Mouse (Mus musculus) frontal cortex, adult (tissue): ENCODE results near the gene Gzmm.
A peak's percentile ranks its signal among the peaks of the same experiment; 100 is the strongest.

Experiments
- ATAC-seq: cut with Nextera tagmentation; 2 replicates; pipeline ENCODE4 v1.9.2; 2017; ENCODE audit warnings: mild to moderate bottlenecking, moderate library complexity, mixed read lengths; ENCODE audit not compliant: low TSS enrichment

Gene Gzmm

GRCm38 (mm10) chr10:79688720-79689119 lies at the start of gene Gzmm:
Gzmm (plus strand) TSS chr10:79689020.
- ATAC-seq, result no peak

DNA sequence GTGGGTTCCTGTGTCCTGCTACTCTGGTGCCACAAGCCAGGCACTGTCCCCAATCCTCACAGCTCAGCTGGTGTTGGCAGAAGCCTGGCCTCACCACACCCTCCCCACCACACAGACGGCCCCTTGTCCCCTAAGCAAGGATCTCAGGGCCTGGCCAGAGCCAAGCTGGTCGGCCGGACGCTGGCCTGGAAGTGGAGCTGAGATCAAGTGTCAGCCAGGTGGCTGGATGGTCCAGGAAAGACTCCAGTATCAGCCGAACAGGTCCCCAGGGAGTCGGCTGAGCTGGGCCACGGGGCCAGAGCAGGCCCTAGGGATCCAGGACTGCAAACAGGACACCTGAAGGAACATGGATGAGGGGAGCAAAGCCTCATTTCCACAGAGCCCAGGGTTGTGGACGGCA lies 43.1 kb upstream of the Gzmm start, which contains the start of gene Odf3l2:
Gene Odf3l2 (minus strand): TSS at position 28 of the 400 bp plus-strand sequence.
- no peak for ATAC-seq

- ATAC-seq, result peak; percentile 78; the same call in 1 of the 2 replicates
Observed at GRCm38 (mm10) chr10:79649070-79649751, 39.6 kb upstream of the Gzmm start.

GRCm38 (mm10) chr10:79652789-79653188 lies 36.0 kb upstream of the Gzmm start:
- no peak for ATAC-seq

DNA sequence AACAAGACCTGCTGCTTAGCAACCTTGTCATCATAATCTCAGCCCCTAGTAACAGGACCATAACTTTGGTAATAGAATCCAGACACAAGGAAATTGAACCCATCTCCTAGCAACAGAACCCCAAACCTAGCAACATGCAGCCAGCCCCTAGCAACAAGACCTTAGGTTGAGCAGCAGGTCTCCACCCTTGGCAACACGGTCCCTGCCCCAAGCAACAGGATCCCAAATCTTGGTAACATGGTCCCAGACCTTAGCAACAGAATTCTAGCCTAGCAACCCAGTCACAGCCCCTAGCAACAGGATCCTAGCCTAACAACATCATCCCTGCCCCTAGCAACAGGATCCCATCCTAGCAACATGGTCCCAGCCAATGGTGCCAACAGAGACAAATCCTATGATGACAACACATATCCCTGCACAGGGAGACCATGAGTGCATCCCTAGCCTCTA lies 33.8 kb upstream of the Gzmm start:
- peak; percentile 44 for ATAC-seq

DNA sequence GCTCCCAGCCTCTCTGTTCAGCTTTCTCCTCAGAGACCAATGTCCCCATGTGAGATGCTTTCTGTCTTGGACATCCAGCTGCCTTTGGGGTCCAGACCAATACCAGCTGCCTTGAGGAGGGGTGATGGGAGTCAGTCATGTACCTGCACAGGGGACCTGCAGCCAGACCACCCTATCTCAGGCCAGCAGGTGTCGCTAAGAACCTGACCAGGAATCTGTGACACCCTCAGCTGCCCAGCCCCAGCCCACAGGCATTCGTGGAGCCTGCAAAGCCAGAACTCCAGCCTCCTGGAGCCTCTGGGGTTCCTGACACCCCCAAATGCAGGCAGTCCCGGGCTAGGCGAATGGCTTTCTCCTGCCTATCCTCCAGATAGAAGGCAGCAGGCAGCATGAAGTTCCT lies 30.0 kb upstream of the Gzmm start:
- ATAC-seq, result no peak

DNA sequence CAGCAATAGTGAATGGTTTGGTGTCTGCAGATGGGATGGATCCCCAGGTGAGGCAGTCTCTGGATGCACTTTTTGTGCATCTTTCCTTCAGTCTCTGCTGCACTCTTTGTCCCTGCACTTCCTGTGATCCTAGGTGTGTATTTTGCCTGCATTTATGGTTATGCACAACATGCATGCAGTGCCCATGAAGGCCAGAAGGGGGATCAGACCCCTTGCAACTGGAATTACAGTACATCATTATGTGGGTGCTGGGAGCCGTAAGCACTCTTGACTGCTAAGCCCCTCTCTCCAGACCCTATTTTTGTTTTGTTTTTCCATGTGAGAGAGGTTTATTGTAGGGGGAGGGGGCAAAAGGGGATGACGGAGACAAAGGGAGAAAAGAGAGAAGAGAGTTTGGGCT lies 28.5 kb upstream of the Gzmm start:
- no peak for ATAC-seq

- no peak for ATAC-seq
Observed at GRCm38 (mm10) chr10:79661861-79662260, 27.0 kb upstream of the Gzmm start.

GRCm38 (mm10) chr10:79664131-79664665 lies 24.6 kb upstream of the Gzmm start, which contains the start of gene Madcam1:
Madcam1 (plus strand) TSS chr10:79664559.
- no peak for ATAC-seq

DNA sequence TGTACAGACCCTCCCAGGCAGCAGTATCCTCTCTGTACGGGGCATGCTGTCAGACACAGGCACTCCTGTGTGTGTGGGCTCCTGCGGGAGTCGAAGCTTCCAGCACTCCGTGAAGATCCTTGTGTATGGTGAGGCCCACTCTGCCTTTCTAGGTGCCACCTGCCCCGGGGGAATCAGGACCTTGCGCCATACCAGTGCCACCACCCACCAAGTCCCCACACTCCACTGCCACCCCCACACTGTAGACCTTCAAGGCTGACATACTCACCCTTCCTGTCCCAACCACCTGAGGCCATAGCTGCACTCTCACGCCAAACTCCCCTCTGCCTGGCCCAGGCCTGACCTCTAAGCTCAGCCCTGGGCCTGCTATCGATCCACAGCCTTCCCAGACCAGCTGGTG lies 23.8 kb upstream of the Gzmm start:
- ATAC-seq, result no peak

DNA sequence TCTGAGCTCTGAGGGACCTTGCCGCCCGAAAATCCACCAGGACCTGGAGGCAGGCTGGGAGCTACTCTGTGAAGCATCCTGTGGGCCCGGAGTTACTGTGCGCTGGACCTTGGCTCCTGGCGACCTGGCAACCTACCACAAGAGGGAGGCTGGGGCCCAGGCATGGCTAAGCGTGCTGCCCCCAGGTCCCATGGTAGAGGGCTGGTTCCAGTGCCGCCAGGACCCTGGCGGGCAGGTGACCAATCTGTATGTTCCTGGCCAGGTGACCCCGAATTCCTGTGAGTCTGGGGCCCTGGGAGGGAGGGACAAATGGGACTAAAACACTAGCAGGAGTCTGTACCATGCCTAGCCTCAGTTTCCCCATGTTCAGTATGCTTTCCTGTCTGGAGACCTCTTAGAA lies 22.3 kb upstream of the Gzmm start:
- no peak for ATAC-seq

DNA sequence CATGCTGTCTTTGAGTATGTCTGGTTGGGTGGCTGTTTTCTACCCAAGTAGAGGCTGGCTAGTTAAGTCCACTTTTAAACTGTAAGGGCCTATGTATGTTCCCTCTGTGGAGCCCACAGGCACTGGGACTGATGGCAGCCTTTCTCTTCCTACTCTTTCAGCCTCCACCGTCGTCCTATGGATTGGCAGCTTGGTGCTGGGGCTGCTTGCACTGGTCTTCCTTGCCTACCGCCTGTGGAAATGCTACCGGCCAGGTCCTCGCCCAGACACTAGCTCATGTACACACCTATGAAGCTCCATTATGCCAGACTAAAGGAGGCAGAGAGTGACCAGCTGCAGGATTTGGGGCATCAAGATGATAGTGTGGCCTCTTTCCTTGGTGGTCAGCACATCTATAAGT lies 20.7 kb upstream of the Gzmm start:
- ATAC-seq, result no peak

DNA sequence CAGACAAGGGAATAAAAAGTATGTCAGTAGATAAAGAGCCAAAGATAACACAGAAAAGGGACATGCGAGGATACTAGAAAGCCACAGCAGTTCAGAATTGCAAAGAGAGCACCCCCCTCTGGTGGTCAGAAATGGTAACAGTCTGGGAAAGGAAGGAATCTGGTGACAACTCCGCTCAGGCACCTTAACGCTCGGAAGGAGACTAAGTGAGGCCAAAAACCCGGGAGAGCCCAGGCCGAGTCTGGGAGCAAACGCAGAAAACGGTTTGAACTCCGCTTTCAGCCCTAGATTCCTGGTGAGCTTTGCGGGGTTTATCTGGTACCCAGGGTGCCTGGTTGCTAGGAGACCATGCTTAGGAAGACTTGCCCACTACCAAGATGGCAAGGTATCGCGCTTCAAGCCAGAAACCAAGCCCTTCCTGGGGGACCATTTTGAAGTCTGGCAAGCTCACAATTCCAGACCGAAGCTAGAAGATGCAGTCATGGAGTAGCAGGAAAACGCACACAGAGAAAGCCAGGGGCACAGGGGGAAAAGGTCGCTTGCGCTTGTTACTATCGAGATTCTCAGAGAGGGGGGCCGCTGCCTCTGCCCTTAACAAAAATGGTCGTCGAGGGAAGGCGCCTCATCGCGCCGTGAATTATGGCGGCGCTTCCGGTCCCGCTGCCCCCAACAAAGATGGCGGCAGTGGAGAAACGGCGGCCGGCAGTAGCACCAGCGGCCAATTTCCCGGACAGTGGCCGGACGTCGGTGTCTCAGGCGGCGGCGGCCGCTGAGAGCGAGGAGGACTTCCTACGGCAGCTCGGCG lies 19.8 kb upstream of the Gzmm start, which contains the start of gene Tpgs1:
Gene Tpgs1 (plus strand): TSS at position 599 of the 805 bp plus-strand sequence.
- ATAC-seq, result peak; percentile 80

- ATAC-seq, result peak; percentile 54
Observed at GRCm38 (mm10) chr10:79669576-79670057, 19.2 kb upstream of the Gzmm start.

DNA sequence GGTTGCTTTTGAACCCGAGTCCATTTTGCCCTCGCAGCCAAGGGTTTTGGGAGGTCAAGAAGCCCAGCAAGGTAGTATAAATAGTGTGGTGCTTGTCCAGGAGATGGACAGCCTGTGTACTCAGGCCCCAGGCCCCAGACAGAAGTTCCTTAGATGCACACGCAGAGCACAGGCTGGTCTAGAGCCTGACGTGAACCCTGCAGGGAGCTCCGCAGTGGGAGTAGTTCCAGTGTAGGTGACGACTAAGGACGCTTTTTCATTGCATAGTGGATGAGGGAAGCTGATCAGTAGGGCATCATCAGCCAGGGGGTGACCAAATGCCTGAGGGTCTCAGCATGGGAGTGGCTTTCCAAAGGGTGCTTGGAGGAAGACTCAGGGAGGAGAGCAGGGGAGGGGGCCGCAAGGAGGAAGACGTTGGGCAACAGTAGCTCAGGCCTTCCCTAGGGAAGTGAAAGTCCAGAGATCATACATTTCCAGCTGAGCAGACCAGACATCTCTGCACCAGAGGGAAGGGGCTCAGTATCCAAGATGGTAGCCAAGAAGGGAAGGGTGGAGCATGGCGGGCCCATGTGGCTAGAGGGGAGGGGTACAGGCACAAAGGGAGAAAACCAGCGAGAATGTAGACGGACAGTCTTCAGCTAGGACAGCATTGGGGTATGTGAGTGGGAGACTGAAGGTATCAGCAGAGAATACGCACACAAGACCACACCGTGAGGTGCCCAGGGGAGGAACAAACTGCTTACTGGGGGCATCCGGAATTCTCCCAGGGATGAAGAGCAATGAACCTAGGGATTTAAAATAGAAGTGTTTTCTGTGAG lies 18.5 kb upstream of the Gzmm start:
- peak; percentile 5; the same call in 1 of the 2 replicates for ATAC-seq

GRCm38 (mm10) chr10:79671396-79672087 lies 17.3 kb upstream of the Gzmm start:
- ATAC-seq, result no peak

GRCm38 (mm10) chr10:79672088-79672455 lies 16.7 kb upstream of the Gzmm start:
- ATAC-seq, result no peak

DNA sequence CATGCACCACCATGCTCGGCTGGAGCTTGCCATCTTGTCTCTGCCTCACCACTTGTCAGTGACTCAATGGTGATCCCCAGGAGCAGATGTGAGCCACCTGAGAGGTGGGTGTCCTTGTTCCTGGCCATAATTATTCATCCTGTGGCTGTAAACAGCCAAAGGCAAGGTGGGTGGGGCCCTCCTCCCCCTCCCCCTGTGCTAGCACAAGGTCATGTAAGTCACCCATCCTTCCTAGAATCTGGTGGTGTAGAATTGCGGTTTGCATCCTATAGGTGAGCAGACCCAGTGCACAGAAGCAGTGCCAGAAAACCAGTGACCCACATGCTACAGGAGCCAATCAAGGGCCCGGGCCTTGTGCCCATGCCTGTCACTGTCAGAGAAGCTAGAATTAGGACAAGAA lies 15.8 kb upstream of the Gzmm start:
- ATAC-seq, result no peak

DNA sequence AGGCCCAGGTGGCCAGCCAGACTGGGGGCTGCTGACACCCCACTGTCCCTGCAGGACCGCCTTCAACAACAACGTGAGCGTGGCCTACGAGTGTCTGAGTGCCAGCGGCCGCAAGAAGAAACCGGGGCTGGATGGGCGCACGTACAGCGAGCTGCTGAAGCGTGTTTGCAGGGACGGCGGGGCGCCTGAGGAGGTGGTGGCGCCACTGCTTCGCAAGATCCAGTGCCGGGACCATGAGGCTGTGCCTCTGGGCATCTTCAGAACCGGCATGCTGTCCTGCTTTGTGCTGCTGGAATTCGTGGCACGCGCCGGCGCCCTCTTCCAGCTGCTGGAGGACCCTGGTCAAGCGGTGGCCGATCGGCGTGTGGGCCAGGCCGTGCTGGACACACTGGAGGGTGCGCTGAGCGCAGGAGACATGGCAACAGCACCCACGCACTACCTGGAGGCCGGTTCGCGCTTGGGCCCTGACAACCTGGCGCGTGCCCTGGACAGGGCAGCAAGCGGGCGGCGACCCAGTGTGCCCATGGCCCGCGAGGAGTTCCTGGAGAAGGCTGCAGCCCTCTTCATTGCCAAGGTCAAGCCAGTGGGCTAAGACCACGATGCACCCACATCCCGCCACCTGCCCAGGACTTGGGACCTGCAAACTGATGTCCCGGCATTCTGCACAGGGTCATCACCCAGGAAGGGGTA lies 13.3 kb upstream of the Gzmm start:
- ATAC-seq, result no peak
